Mouse (Mus musculus): ENCODE results near the gene Rgs8.

GRCm38 (mm10) chr1:153698311-153699084 lies 45.7 kb downstream of the Rgs8 start:
- no peak for TF ChIP-seq POLR2A (IDR thresholded peaks at IDR 0.05; ENCODE audit: insufficient read length, low read depth)
- TF ChIP-seq E2F4 (IDR thresholded peaks at IDR 0.05; ENCODE audit: insufficient read depth) = no peak
- no peak for TF ChIP-seq REST (IDR thresholded peaks at IDR 0.05; ENCODE audit: insufficient read depth, insufficient read length)
- TF ChIP-seq POLR2AphosphoS2 (IDR thresholded peaks at IDR 0.05; ENCODE audit: insufficient read length, low read depth) = no peak
- TF ChIP-seq TCF12 (IDR thresholded peaks at IDR 0.05; ENCODE audit: insufficient read depth, poor library complexity, severe bottlenecking) = no peak
- TF ChIP-seq MYOG (IDR thresholded peaks at IDR 0.05; ENCODE audit: control insufficient read depth in 1 of 3, insufficient read depth in 1 of 3, insufficient read length in 2 of 3, low read depth in 2 of 3) = no peak
